Comparison of ENCODE assay signal across 22 mouse cellular contexts in the genomic region with DNA sequence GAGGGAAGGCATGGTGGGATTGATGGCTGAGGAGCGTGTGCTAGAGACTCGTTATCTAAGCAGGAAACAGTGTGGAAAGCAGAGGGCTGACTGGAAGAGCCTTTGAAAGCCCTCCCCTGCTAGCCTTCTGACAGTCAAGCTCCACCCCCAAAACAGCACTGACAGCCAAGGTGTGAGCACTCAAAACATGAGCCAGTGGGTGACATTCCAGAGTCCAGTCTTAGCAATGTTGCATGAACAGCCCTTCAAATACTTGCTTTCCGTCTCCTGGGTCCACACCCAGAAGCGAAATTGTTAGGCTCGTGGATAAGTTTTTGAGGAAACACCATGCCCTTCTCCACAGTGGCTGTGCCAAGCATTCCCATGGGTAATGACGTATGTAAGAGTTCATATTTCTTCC.
DNase-seq lines count a peak whose midpoint lies in the region; ATAC-seq lines count a peak whose summit lies in the region.
"Had no signal": no experiment of that assay in that cellular context is flagged by ENCODE, and none has a peak within 500 bp of the region (broad histone marks: within the 10 kb centered on the region; RNA-seq: fewer than 3 reads in every experiment).

No protein-coding gene starts in this region.

- H3K4me2 ChIP-seq in lung, embryonic 16.5 days (ENCODE audit: low read depth, low read length): no peak overlapping the region
- H3K4me2 ChIP-seq: embryonic facial prominence, embryonic 13.5 days; forebrain, embryonic 12.5 days; forebrain, embryonic 15.5 days; heart, embryonic 11.5 days; hindbrain, embryonic 12.5 days; hindbrain, embryonic 15.5 days had no signal

- H3K27ac ChIP-seq in lung, embryonic 16.5 days (ENCODE audit: low read length): peak overlapping the region; percentile 77
- H3K27ac ChIP-seq: embryonic facial prominence, embryonic 13.5 days; forebrain, embryonic 12.5 days; forebrain, embryonic 15.5 days; hindbrain, embryonic 12.5 days; hindbrain, embryonic 15.5 days had no signal

- peak; percentile 69 to 77 for DNase-seq in lung, adult 18-20 months
- peak; percentile 40 for DNase-seq in lung, postnatal 14 days
- DNase-seq in lung, postnatal 4 days: peak; percentile 35 to 72
- DNase-seq in left cerebral cortex, adult 9 months (ENCODE audit: low spot score in 2 of 2): no peak
- DNase-seq in adrenal gland, adult (ENCODE audit: inconsistent age in 2 of 2, low spot score in 1 of 2): no peak
- DNase-seq in urinary bladder, postnatal 10 days (ENCODE audit: low spot score): no peak
- DNase-seq: adrenal gland, postnatal 10 days; adrenal gland, postnatal 36 days; cerebellum, adult 18-20 months; cerebellum, adult 9-10 months; cerebellum, postnatal 25 days; gastrocnemius, postnatal 14 days; heart, adult 11 months had no signal

- 43% methylated on average over 6 of the region's 6 CpGs for WGBS in lung, embryonic 16.5 days

- H3K27me3 ChIP-seq in lung, embryonic 16.5 days (ENCODE audit: control insufficient read depth, insufficient read depth, low read depth, low read length): peaks cover 16% of the 10 kb centered on the region

- H3K36me3 ChIP-seq in lung, embryonic 16.5 days (ENCODE audit: control insufficient read depth, insufficient read depth, low read length): no peaks in the 10 kb centered on the region
- H3K36me3 ChIP-seq: embryonic facial prominence, embryonic 13.5 days; forebrain, embryonic 12.5 days; forebrain, embryonic 15.5 days; hindbrain, embryonic 12.5 days; hindbrain, embryonic 15.5 days had no signal

- peak; percentile 61 for ATAC-seq in lung, embryonic 16.5 days (ENCODE audit: low read depth)
- ATAC-seq: activated CD4-positive, CD25-positive, alpha-beta regulatory T cell, adult 4 months; forebrain, embryonic 15.5 days had no signal

- H3K4me3 ChIP-seq in lung, embryonic 16.5 days (ENCODE audit: low read length): no peak overlapping the region
- H3K4me3 ChIP-seq: embryonic facial prominence, embryonic 13.5 days; erythroblast, embryonic 14.5 days; forebrain, embryonic 12.5 days; forebrain, embryonic 15.5 days; hindbrain, embryonic 12.5 days; hindbrain, embryonic 15.5 days had no signal

- no peaks in the 10 kb centered on the region for H3K9me3 ChIP-seq in lung, embryonic 16.5 days (ENCODE audit: control insufficient read depth, low read length)
- H3K9me3 ChIP-seq: embryonic facial prominence, embryonic 13.5 days; forebrain, embryonic 12.5 days; forebrain, embryonic 15.5 days; hindbrain, embryonic 12.5 days; hindbrain, embryonic 15.5 days had no signal

- H3K9ac ChIP-seq in lung, embryonic 16.5 days (ENCODE audit: low read length): no peak overlapping the region
- H3K9ac ChIP-seq: embryonic facial prominence, embryonic 13.5 days; forebrain, embryonic 12.5 days; forebrain, embryonic 15.5 days; hindbrain, embryonic 12.5 days; hindbrain, embryonic 15.5 days had no signal

- H3K4me1 ChIP-seq in lung, embryonic 16.5 days (replicated peaks; ENCODE audit: control insufficient read depth, insufficient read depth, low read length): peaks cover 18% of the 10 kb centered on the region

Comparison
In these comparisons a context has a peak if more than half of its experiments do, and no peak if none do; other contexts are left out.
1. DNase-seq: peak in lung, adult 18-20 months (2 of 2), lung, postnatal 14 days (single experiment) and lung, postnatal 4 days (2 of 2); none in left cerebral cortex, adult 9 months (0 of 2), adrenal gland, adult (0 of 2) and urinary bladder, postnatal 10 days (single experiment).